Comparison of ENCODE assay signal across 20 mouse cellular contexts in genomic region chr15:86920185-86920584, GRCm38 (mm10).
DNase-seq lines count a peak whose midpoint lies in the region; ATAC-seq and TF ChIP-seq lines count a peak whose summit lies in the region.
"Had no signal": no experiment of that assay in that cellular context is flagged by ENCODE, and none has a peak within 500 bp of the region (broad histone marks: within the 10 kb centered on the region; RNA-seq: fewer than 3 reads in every experiment).

No protein-coding gene starts in this region.

- no peak overlapping the region for H3K9ac ChIP-seq in embryonic facial prominence, embryonic 11.5 days (replicated peaks; ENCODE audit: low read length)
- no peak overlapping the region for H3K9ac ChIP-seq in hindbrain, embryonic 14.5 days
- no peak overlapping the region for H3K9ac ChIP-seq in midbrain, embryonic 14.5 days (replicated peaks; ENCODE audit: low read length)
- no peak overlapping the region for H3K9ac ChIP-seq in intestine, postnatal 0 days (ENCODE audit: low read depth, low read length)
- H3K9ac ChIP-seq: limb, embryonic 15.5 days; liver, embryonic 15.5 days had no signal

- 9% methylated on average over 7 of the region's 7 CpGs for WGBS in embryonic facial prominence, embryonic 11.5 days
- WGBS in embryonic facial prominence, embryonic 10.5 days = 13% methylated on average over 7 of the region's 7 CpGs
- 11% methylated on average over 7 of the region's 7 CpGs for WGBS in hindbrain, embryonic 14.5 days
- 5% methylated on average over 7 of the region's 7 CpGs for WGBS in midbrain, embryonic 14.5 days
- WGBS in intestine, postnatal 0 days = 53% methylated on average over 7 of the region's 7 CpGs

- TF ChIP-seq POLR2A in brain, embryonic 14.5 days (IDR thresholded peaks at IDR 0.05; ENCODE audit: borderline replicate concordance, extremely low read depth, insufficient read depth, insufficient read length, poor library complexity, severe bottlenecking) = no peak

- no peaks in the 10 kb centered on the region for H3K4me1 ChIP-seq in embryonic facial prominence, embryonic 11.5 days (ENCODE audit: control insufficient read depth, insufficient read depth, low read length)
- peaks cover 32% of the 10 kb centered on the region for H3K4me1 ChIP-seq in embryonic facial prominence, embryonic 10.5 days
- peaks cover 25% of the 10 kb centered on the region for H3K4me1 ChIP-seq in hindbrain, embryonic 14.5 days (replicated peaks; ENCODE audit: control insufficient read depth, insufficient read depth, low read length)
- H3K4me1 ChIP-seq in midbrain, embryonic 14.5 days (ENCODE audit: control insufficient read depth, insufficient read depth, low read length) = peaks cover 23% of the 10 kb centered on the region
- H3K4me1 ChIP-seq in intestine, postnatal 0 days (replicated peaks; ENCODE audit: control insufficient read depth, insufficient read depth, low read length) = no peaks in the 10 kb centered on the region
- H3K4me1 ChIP-seq: heart, embryonic 10.5 days; limb, embryonic 15.5 days; liver, embryonic 15.5 days had no signal

- no peak overlapping the region for H3K27ac ChIP-seq in embryonic facial prominence, embryonic 11.5 days (replicated peaks; ENCODE audit: low read depth, low read length)
- no peak overlapping the region for H3K27ac ChIP-seq in embryonic facial prominence, embryonic 10.5 days (replicated peaks)
- peak overlapping the region; percentile 3; the same call in 1 of the 2 replicates for H3K27ac ChIP-seq in hindbrain, embryonic 14.5 days
- peak overlapping the region; percentile 15 for H3K27ac ChIP-seq in midbrain, embryonic 14.5 days (replicated peaks; ENCODE audit: low read depth, low read length)
- no peak overlapping the region for H3K27ac ChIP-seq in intestine, postnatal 0 days (ENCODE audit: low read depth, low read length)
- H3K27ac ChIP-seq: forebrain, embryonic 10.5 days; heart, embryonic 10.5 days; layer of hippocampus, adult 2 months; limb, embryonic 15.5 days; liver, embryonic 15.5 days; macrophage had no signal

- H3K27me3 ChIP-seq in embryonic facial prominence, embryonic 11.5 days (ENCODE audit: control insufficient read depth, insufficient read depth, low read length) = no peaks in the 10 kb centered on the region
- peaks cover 7% of the 10 kb centered on the region for H3K27me3 ChIP-seq in embryonic facial prominence, embryonic 10.5 days (replicated peaks; ENCODE audit: low read depth, poor library complexity, severe bottlenecking)
- H3K27me3 ChIP-seq in hindbrain, embryonic 14.5 days (ENCODE audit: control insufficient read depth, insufficient read depth, low read length) = no peaks in the 10 kb centered on the region
- H3K27me3 ChIP-seq in midbrain, embryonic 14.5 days (ENCODE audit: control insufficient read depth, insufficient read depth, low read length) = no peaks in the 10 kb centered on the region
- H3K27me3 ChIP-seq in intestine, postnatal 0 days (replicated peaks; ENCODE audit: control insufficient read depth, insufficient read depth, low read length) = no peaks in the 10 kb centered on the region
- H3K27me3 ChIP-seq: CH12.LX; limb, embryonic 15.5 days; liver, embryonic 15.5 days had no signal

- TF ChIP-seq CTCF in brain, embryonic 14.5 days (IDR thresholded peaks at IDR 0.05; ENCODE audit: borderline replicate concordance, extremely low read depth, insufficient read depth, insufficient read length) = no peak
- TF ChIP-seq CTCF in intestine, postnatal 0 days (IDR thresholded peaks at IDR 0.05; ENCODE audit: low read depth) = no peak

- no peaks in the 10 kb centered on the region for H3K36me3 ChIP-seq in embryonic facial prominence, embryonic 11.5 days (replicated peaks; ENCODE audit: control insufficient read depth, insufficient read depth, low read depth, low read length)
- H3K36me3 ChIP-seq in embryonic facial prominence, embryonic 10.5 days (replicated peaks) = no peaks in the 10 kb centered on the region
- no peaks in the 10 kb centered on the region for H3K36me3 ChIP-seq in hindbrain, embryonic 14.5 days (replicated peaks; ENCODE audit: control insufficient read depth, insufficient read depth)
- no peaks in the 10 kb centered on the region for H3K36me3 ChIP-seq in midbrain, embryonic 14.5 days (ENCODE audit: control insufficient read depth, insufficient read depth, low read length)
- no peaks in the 10 kb centered on the region for H3K36me3 ChIP-seq in intestine, postnatal 0 days (ENCODE audit: control insufficient read depth, insufficient read depth)
- H3K36me3 ChIP-seq: forebrain, embryonic 10.5 days; heart, embryonic 10.5 days; limb, embryonic 15.5 days; liver, embryonic 15.5 days had no signal

- H3K4me3 ChIP-seq in embryonic facial prominence, embryonic 11.5 days (ENCODE audit: low read depth, low read length) = no peak overlapping the region
- H3K4me3 ChIP-seq in embryonic facial prominence, embryonic 10.5 days = no peak overlapping the region
- no peak overlapping the region for H3K4me3 ChIP-seq in hindbrain, embryonic 14.5 days (replicated peaks; ENCODE audit: low read length)
- no peak overlapping the region for H3K4me3 ChIP-seq in midbrain, embryonic 14.5 days (replicated peaks; ENCODE audit: low read depth, low read length)
- H3K4me3 ChIP-seq in intestine, postnatal 0 days (ENCODE audit: low read depth, low read length) = no peak overlapping the region
- H3K4me3 ChIP-seq: forebrain, embryonic 10.5 days; heart, embryonic 10.5 days; layer of hippocampus, adult 2 months; limb, embryonic 15.5 days; liver, embryonic 15.5 days had no signal

- H3K9me3 ChIP-seq in embryonic facial prominence, embryonic 11.5 days (replicated peaks; ENCODE audit: control insufficient read depth, low read length) = no peaks in the 10 kb centered on the region
- H3K9me3 ChIP-seq in embryonic facial prominence, embryonic 10.5 days = no peaks in the 10 kb centered on the region
- H3K9me3 ChIP-seq in hindbrain, embryonic 14.5 days (ENCODE audit: control insufficient read depth, low read length) = no peaks in the 10 kb centered on the region
- H3K9me3 ChIP-seq in midbrain, embryonic 14.5 days (ENCODE audit: control insufficient read depth, low read length) = no peaks in the 10 kb centered on the region
- H3K9me3 ChIP-seq in intestine, postnatal 0 days (ENCODE audit: control insufficient read depth) = no peaks in the 10 kb centered on the region
- H3K9me3 ChIP-seq: forebrain, embryonic 10.5 days; heart, embryonic 10.5 days; limb, embryonic 15.5 days; liver, embryonic 15.5 days had no signal

- ATAC-seq in embryonic facial prominence, embryonic 11.5 days (replicated peaks; ENCODE audit: insufficient number of reproducible peaks, low FRiP score, low TSS enrichment, low read depth) = no peak
- ATAC-seq in hindbrain, embryonic 14.5 days (ENCODE audit: low FRiP score) = no peak; the same call in 1 of the 2 replicates
- ATAC-seq in midbrain, embryonic 14.5 days (ENCODE audit: low FRiP score, low TSS enrichment) = peak; percentile 27; the same call in 1 of the 2 replicates
- no peak for ATAC-seq in intestine, postnatal 0 days

- H3K4me2 ChIP-seq in embryonic facial prominence, embryonic 11.5 days (ENCODE audit: low read depth, low read length) = no peak overlapping the region
- no peak overlapping the region for H3K4me2 ChIP-seq in hindbrain, embryonic 14.5 days (replicated peaks)
- H3K4me2 ChIP-seq in midbrain, embryonic 14.5 days (ENCODE audit: low read length) = 0 out of 2 replicates have a peak overlapping the region, but pooled peaks have one; percentile 14
- no peak overlapping the region for H3K4me2 ChIP-seq in intestine, postnatal 0 days (replicated peaks; ENCODE audit: low read depth)
- H3K4me2 ChIP-seq: limb, embryonic 15.5 days; liver, embryonic 15.5 days had no signal

- peak; percentile 18 for DNase-seq in embryonic facial prominence, embryonic 11.5 days (ENCODE audit: low spot score)
- DNase-seq in embryonic facial prominence, embryonic 10.5 days (ENCODE audit: low spot score) = no peak
- DNase-seq in brain, embryonic 14.5 days (ENCODE audit: low read depth) = peak; percentile 62
- peak; percentile 48 for DNase-seq in hindbrain, embryonic 14.5 days (ENCODE audit: low spot score)
- DNase-seq in midbrain, embryonic 14.5 days = peak; percentile 70
- DNase-seq in adrenal gland, postnatal 25 days = no peak
- no peak for DNase-seq in adrenal gland, adult (ENCODE audit: inconsistent age in 2 of 2, low spot score in 1 of 2)
- DNase-seq: cerebellum, adult 9-10 months; gastrocnemius, postnatal 25 days; kidney, adult 2 months; kidney, postnatal 10 days; layer of hippocampus, postnatal 36 days had no signal

Comparison
In these comparisons a context has a peak if more than half of its experiments do, and no peak if none do; other contexts are left out.
1. DNase-seq: peak in embryonic facial prominence, embryonic 11.5 days (single experiment), brain, embryonic 14.5 days (single experiment), hindbrain, embryonic 14.5 days (single experiment) and midbrain, embryonic 14.5 days (single experiment); none in embryonic facial prominence, embryonic 10.5 days (single experiment), adrenal gland, postnatal 25 days (single experiment) and adrenal gland, adult (0 of 2).
2. H3K27ac ChIP-seq: peak in hindbrain, embryonic 14.5 days (single experiment) and midbrain, embryonic 14.5 days (single experiment); none in embryonic facial prominence, embryonic 11.5 days (single experiment), embryonic facial prominence, embryonic 10.5 days (single experiment) and intestine, postnatal 0 days (single experiment).